Mouse (Mus musculus): ENCODE results near the gene Gm6803.
"Not testable (repeated sequence)": the region's sequence is repeated elsewhere in the genome, so short reads cannot be mapped to it uniquely, and the experiment has no call there.

Gene Gm6803

GRCm38 (mm10) chr12:88018671-88019070 is at the start of gene Gm6803:
Gene Gm6803, minus strand, starts transcription at chr12:88018771.
- DNase-seq (ENCODE audit: low read depth, low spot score): not testable (repeated sequence)

- not testable (repeated sequence) for DNase-seq (ENCODE audit: low read depth, low spot score)
Observed at GRCm38 (mm10) chr12:88045226-88045625, 26.7 kb upstream of the Gm6803 start.

- DNase-seq (ENCODE audit: low read depth, low spot score): not testable (repeated sequence)
Observed at GRCm38 (mm10) chr12:88039703-88040102, 21.1 kb upstream of the Gm6803 start.

GRCm38 (mm10) chr12:88039062-88039461 is 20.5 kb upstream of the Gm6803 start:
- not testable (repeated sequence) for DNase-seq (ENCODE audit: low read depth, low spot score)

GRCm38 (mm10) chr12:88032250-88032649 is 13.7 kb upstream of the Gm6803 start:
- DNase-seq (ENCODE audit: low read depth, low spot score): not testable (repeated sequence)

GRCm38 (mm10) chr12:88026704-88027103 is 8.1 kb upstream of the Gm6803 start, which contains the start of gene Gm2056:
Gene Gm2056, plus strand, starts transcription at chr12:88027004.
- DNase-seq (ENCODE audit: low read depth, low spot score): not testable (repeated sequence)

- DNase-seq (ENCODE audit: low read depth, low spot score): not testable (repeated sequence)
Observed at GRCm38 (mm10) chr12:88011548-88011947, 7.0 kb downstream of the Gm6803 start, which contains the start of gene Gm2075. Gene Gm2075, plus strand, starts transcription at chr12:88011848.

GRCm38 (mm10) chr12:88004118-88004517 is 14.5 kb downstream of the Gm6803 start:
- DNase-seq (ENCODE audit: low read depth, low spot score): not testable (repeated sequence)

- not testable (repeated sequence) for DNase-seq (ENCODE audit: low read depth, low spot score)
Observed at GRCm38 (mm10) chr12:87984000-87984399, 34.6 kb downstream of the Gm6803 start.
